Mouse (Mus musculus): ENCODE measurements around the gene Gm9507. TPM values are rescaled to one million over a fixed set of nuclear protein-coding genes. Genes with fewer than 3 reads are reported as not detected.
"Not testable (repeated sequence)": the region's sequence is repeated elsewhere in the genome, so short reads cannot be mapped to it uniquely, and the experiment has no call there.

Gm9507 gene
- polyA plus RNA-seq (2017; shearing (Covaris generic)), result not detected

GRCm38 (mm10) chr10:77811743-77812142, at the start of gene Gm9507:
Gene Gm9507 (minus strand): TSS chr10:77811843.
- ATAC-seq, result no peak

GRCm38 (mm10) chr10:77852559-77852958, 40.9 kb upstream of the Gm9507 start, which contains the start of gene Gm10318:
Gene Gm10318 (plus strand): TSS chr10:77852859.
- no peak for ATAC-seq

- no peak for ATAC-seq
These were observed 35.9 kb upstream of the Gm9507 start for GRCm38 (mm10) chr10:77847538-77847937.

- no peak for ATAC-seq
These were observed 35.3 kb upstream of the Gm9507 start for GRCm38 (mm10) chr10:77846961-77847360.

GRCm38 (mm10) chr10:77846503-77846902, 34.9 kb upstream of the Gm9507 start, which contains the start of gene Gm36176:
Gene Gm36176 (plus strand): TSS chr10:77846803.
- no peak for ATAC-seq

- no peak for ATAC-seq
These were observed 27.4 kb upstream of the Gm9507 start for GRCm38 (mm10) chr10:77839006-77839405.

GRCm38 (mm10) chr10:77835647-77836046, 24.0 kb upstream of the Gm9507 start, which contains the start of gene Krtap10-10:
Gene Krtap10-10 (plus strand): TSS chr10:77835947.
- no peak for ATAC-seq

- ATAC-seq, result no peak
These were observed 15.3 kb upstream of the Gm9507 start, which contains the start of gene Krtap10-4 for GRCm38 (mm10) chr10:77826951-77827350. Gene Krtap10-4 (minus strand): TSS chr10:77827095.

GRCm38 (mm10) chr10:77819203-77819602, 7.6 kb upstream of the Gm9507 start:
- ATAC-seq, result no peak

- ATAC-seq, result no peak
These were observed 6.9 kb upstream of the Gm9507 start for GRCm38 (mm10) chr10:77818523-77818922.

- no peak for ATAC-seq
These were observed 3.9 kb upstream of the Gm9507 start for GRCm38 (mm10) chr10:77815514-77815913.

- no peak for ATAC-seq
These were observed 2.7 kb upstream of the Gm9507 start, which contains the start of gene Gm2696 for GRCm38 (mm10) chr10:77814382-77814781. Gene Gm2696 (plus strand): TSS chr10:77814682.

GRCm38 (mm10) chr10:77804095-77804494, 7.5 kb downstream of the Gm9507 start:
- ATAC-seq, result no peak

GRCm38 (mm10) chr10:77798921-77799508, 12.6 kb downstream of the Gm9507 start, which contains the start of gene Gm19668:
Gene Gm19668 (minus strand): TSS chr10:77799133.
- ATAC-seq, result no peak

- not testable (repeated sequence) for ATAC-seq
These were observed 13.3 kb downstream of the Gm9507 start for GRCm38 (mm10) chr10:77798164-77798920.

GRCm38 (mm10) chr10:77797677-77798076, 14.0 kb downstream of the Gm9507 start:
- ATAC-seq, result no peak

- ATAC-seq, result no peak
These were observed 16.7 kb downstream of the Gm9507 start, which contains the start of gene Gm9639 for GRCm38 (mm10) chr10:77794976-77795375. Gene Gm9639 (minus strand): TSS chr10:77795076.

- ATAC-seq, result no peak
These were observed 23.0 kb downstream of the Gm9507 start for GRCm38 (mm10) chr10:77788621-77789020.

- ATAC-seq, result not testable (repeated sequence)
These were observed 23.8 kb downstream of the Gm9507 start, which contains the start of gene Gm7137 for GRCm38 (mm10) chr10:77787876-77788275. Gene Gm7137 (minus strand): TSS chr10:77788200.

- ATAC-seq, result not testable (repeated sequence)
These were observed 28.2 kb downstream of the Gm9507 start for GRCm38 (mm10) chr10:77783396-77783795.

- not testable (repeated sequence) for ATAC-seq
These were observed 29.2 kb downstream of the Gm9507 start, which contains the start of gene Gm3250 for GRCm38 (mm10) chr10:77782442-77782841. Gene Gm3250 (minus strand): TSS chr10:77782542.

GRCm38 (mm10) chr10:77776844-77777243, 34.8 kb downstream of the Gm9507 start, which contains the start of gene Gm7138:
Gene Gm7138 (minus strand): TSS chr10:77776944.
- ATAC-seq, result not testable (repeated sequence)

GRCm38 (mm10) chr10:77772142-77772541, 39.5 kb downstream of the Gm9507 start:
- ATAC-seq, result not testable (repeated sequence)

All from CD4-positive, CD25-positive, alpha-beta regulatory T cell, adult 4 months (primary cell).